Mouse (Mus musculus) adrenal gland, postnatal 10 days (tissue): ENCODE results near the gene Gm45785. TPM values are rescaled to one million over a fixed set of nuclear protein-coding genes. Genes with fewer than 3 reads are reported as not detected.

Experiments used
- DNase-seq: peaks from one replicate; pipeline ENCODE4 v3.0.0; 2021; ENCODE audit warnings: mixed read lengths
- total RNA-seq, 2 experiments: library from RNA; stranded (reverse); gene quantifications; 2 replicates each; pipeline ENCODE4 v1.2.3; 2021

Gm45785 gene
- total RNA-seq, 2 experiments from 2014 or later: 0.39 TPM; not detected in 1

DNA sequence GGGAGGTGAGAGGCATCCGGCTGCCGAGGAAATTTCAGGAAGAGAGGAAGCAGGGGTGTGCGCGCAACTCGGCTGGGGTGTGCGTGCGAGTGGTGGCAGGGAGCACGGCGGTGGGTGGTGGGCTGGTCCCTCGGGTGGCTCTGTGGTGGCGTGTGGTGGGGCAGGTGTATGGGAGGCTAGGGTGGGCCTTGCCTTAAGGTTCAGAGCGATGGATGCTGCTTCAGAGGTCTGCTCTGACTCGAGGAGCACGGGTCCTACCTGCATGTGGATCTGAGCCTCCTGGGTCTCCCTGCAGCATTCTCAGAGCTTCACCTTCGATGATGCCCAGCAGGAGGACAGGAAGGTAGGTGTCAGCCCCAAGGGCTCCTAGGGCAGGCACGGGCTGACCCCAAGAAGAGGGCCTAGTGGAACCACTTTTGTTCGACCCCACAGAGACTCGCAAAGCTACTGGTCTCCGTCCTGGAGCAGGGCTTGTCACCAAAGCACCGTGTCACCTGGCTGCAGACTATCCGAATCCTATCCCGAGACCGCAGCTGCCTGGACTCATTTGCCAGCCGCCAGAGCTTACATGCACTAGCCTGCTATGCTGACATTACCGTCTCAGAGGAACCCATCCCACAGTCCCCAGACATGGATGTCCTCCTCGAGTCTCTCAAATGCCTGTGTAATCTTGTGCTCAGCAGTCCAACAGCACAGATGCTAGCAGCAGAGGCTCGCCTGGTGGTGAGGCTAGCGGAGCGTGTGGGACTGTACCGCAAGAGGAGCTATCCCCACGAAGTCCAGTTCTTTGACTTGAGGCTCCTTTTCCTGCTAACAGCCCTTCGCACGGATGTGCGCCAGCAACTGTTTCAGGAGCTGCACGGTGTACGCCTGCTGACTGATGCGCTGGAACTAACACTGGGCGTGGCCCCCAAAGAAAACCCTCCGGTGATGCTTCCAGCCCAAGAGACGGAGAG lies 1.7 kb upstream of the Gm45785 start, which contains the start of gene Bet1l:
Bet1l (minus strand) TSS at position 28 of the 956 bp plus-strand sequence.
- no peak for DNase-seq

DNA sequence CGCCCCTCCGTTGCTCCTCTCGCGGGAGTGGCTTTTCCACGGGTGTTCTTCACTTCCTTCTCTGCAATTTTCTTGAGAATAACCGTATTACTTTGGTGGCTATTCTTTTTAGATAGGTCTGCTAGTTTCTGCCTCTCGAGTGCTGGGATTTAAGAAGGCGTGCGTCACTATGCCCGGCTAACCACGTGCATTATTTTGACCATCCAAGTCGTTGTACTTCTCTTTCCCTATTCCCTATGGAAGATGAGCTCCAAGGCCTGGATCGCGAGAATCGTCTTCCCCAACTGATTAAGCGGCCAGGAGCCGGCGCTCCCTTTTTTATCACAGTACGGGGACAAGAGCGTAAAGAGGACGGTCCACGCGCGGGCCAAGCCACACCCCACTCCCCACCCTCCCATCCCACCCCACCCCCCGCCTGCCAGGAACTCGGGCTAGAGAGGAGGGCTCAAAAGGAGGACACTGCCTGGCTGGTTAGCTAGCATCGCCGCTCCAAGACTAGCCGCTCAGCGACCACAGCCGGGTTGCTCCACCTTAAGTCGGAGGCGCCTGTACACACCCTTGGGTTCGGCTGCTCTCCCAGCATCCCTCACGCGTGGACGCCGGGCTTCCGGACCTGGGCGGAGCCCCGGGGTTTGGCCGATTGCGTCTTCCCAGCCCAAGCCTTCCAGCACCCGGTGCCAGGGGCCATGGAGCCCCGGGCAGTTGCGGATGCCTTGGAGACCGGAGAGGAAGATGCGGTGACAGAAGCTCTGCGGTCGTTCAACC lies 836 bp upstream of the Gm45785 start, which contains the start of gene Ric8a:
Ric8a (plus strand) TSS at position 173 of the 765 bp plus-strand sequence.
- DNase-seq: peak; percentile 94

DNA sequence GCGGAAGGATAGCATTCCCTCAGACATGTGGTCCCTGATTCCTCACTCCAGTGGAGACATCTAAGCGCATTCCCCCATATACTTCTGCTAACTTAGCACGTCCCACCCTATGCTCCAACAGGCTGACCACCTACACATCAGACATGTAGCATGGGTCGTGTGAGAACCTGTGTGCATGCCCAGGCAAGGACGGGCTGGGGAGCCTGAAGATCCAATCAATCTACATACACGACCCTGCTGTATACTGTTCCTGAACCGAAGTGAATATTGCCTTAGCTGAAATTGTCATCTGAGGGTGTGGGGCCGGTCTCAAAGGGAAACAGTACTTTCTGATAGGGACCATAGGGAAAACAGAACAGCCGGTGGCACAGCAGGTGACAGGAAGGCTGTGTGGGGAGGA lies 950 bp downstream of the Gm45785 start:
- DNase-seq: no peak

DNA sequence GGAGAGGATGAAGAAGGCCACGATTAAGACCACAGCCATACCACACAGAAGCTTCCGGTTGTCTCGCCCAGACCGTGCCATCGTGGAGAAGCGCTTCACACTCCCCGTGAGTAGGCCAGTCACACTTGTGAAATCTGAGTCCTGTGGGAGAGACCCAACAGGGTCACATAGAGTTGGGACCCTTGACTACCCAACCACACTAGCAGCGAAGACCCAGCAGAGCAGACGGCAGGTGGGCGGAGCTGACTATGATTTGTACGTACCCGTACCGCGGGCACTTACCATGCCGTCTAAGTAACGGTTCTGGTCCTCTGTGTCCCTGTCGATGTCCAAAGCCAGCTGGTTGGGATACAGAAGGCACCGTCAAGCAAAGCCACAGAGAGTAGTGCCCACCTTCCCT lies 1.6 kb downstream of the Gm45785 start:
- DNase-seq: no peak

DNA sequence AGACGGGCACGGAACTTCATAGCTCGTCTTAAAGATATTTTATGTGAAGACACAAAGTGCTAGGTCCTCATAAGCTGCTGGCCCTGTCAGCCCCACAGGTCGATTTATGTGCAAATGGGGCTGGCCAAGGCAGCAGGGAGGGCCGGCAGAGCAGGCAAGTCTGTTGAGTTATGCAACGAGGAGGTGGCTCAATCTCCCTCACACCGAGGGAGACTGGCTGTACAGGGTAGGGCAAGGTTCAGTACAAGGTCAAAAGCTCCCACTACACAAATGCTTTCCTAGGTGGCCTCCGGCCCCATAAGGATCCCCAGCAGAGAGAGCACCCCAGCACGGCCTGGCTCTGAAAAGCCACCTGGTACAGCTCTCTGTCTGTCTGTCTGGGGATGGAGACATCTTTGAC lies 2.7 kb downstream of the Gm45785 start:
- peak; percentile 67 for DNase-seq

DNA sequence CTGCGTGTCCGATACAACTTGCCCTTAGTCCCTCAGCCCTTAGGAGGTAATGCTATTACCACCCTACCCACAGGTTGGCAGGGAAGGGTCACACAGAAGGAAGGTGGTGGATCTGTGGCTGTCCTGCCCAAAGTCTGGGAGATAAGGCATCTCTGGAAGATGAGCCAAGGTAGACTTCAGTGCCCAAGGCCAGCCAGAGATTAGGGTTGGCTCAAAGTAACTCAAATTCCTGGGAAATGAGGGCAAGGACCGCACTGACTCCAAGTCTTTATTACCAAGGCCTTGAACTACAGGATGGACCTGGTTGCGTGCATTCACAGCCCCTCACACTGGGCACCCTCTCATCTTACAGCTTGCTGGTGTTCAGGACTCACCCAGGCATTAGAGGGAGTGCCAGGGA lies 4.2 kb downstream of the Gm45785 start:
- peak; percentile 39 for DNase-seq

DNA sequence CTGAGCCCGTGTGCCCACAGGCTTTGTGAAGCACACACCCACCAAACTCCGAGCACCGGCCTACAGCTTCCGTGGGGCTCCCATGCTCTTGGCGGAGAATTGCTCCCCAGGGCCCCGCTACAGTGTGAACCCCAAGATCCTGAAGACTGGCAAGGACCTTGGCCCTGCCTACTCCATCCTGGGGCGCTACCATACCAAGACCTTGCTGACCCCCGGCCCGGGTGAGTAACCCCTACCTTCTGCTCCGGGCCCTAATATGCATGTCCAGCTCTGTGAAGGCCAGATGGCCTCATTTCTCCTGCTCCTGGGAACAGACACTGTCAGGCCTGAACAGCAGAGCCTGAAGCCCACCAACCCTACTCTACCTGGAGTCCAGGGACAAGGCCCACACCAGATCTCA lies 7.5 kb downstream of the Gm45785 start:
- DNase-seq: no peak

DNA sequence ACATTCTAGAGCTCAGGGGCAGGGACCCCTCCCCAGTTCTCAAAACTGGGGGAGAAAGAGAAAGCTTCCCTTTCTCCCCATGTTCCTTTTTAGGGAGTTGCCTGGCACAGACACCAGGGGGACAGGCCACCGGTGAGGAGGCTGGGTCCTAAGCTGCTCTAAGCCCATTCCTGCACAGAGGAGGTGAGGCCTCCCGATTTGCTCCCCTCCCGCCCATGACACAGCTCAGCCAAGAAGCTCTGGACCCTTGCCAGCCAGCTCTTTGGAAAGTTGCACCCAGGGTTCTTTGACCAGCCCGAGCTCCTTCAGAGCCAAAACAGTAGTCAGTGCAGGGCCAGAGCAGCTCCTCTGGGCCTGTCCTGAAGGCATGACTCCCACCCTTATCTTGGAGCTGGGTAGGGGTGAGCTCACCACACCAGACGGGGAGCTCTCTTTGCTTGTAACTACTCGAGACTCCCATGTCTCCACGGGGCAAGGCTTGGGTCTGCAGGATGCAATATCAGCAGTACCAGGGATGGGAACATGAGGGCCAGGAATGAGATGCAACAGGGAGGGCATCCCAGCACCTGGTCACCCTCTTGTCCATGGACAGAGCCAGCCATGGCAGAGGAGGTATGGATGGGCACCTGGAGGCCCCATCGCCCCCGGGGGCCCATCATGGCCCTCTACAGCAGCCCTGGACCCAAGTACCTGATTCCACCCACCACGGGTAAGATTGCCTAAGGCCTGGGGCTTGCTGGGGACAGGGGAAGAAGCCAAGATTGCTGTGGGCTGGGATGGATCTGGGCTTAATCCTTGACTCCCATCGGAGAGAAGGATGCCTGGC lies 8.2 kb downstream of the Gm45785 start, which contains the start of gene Odf3:
Odf3 (plus strand) TSS at position 51 of the 826 bp plus-strand sequence.
- DNase-seq: peak; percentile 91

DNA sequence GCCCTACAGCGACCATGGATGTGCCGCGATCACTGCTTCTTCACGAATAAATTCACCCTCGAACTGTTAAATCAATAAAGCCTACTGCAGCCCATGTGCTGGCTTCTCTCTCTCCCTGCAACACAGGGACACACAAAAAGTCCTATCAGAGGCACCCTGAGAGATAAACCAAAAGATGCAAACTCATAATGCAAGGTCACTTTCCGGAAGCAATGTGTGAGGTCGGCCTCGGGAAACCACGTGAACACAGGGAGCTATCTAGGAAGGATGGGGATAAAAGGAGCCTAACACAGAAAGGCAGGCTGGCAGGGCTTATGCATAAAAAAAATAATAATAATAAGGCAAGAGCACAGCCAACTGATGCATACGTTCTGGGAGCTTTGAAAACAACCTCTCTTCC lies 9.5 kb downstream of the Gm45785 start:
- no peak for DNase-seq

DNA sequence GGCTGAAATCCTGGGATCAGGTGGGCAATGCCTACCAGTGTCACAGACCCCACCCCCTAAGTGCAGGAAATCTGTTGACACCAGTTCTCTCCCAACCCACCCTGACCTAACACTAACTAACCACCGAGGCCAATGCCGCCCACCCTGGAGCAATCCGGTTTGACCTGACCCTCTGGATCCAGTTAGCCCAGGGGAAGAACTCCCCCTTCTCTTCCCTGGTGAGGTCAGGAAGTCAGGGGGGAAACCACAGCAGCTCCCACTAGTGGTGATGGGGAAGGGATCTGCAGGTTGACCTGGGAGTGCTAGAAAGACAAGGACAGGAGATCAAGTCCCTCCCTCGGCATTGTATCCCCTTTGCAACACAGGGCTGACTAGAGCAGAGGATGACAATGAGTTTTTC lies 10.4 kb downstream of the Gm45785 start:
- DNase-seq: no peak

DNA sequence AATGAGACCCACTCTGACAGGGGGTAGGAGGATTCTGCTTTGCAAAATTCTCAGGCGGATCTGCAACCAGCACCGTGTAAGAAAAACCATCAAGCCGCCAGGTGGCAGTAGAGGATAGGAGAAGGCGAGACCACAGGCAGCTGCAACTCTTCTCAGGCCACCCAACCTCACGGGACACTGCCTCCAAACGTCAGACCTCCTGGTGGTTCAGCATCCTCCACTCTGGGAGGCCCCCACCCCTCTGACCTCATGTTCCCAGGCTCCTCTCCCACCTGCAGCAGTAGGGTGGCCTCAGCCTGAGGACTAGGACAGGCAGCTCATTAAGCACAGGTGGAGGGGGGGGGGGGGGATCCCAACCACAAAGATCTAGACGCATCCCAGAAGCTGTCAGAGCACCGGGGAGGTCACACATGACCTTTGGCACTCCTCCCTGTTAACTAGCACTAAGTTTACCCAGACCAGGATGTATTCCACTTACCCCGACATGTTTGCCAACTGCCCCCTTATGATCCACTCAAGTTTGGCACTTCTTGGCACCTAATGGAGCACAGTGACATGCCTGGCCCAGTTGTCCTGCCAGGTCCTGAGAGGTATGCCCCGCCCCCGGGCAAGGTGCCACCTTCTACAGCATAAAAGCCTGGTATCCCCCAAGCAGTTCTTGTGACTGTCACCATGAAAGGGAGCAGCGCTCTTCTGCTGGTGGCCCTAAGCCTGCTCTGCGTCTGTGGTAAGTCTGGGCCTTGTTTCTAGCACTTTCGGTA lies 11.0 kb downstream of the Gm45785 start, which contains the start of gene Scgb1c1:
Scgb1c1 (plus strand) TSS at position 643 of the 761 bp plus-strand sequence.
- peak; percentile 96 for DNase-seq

DNA sequence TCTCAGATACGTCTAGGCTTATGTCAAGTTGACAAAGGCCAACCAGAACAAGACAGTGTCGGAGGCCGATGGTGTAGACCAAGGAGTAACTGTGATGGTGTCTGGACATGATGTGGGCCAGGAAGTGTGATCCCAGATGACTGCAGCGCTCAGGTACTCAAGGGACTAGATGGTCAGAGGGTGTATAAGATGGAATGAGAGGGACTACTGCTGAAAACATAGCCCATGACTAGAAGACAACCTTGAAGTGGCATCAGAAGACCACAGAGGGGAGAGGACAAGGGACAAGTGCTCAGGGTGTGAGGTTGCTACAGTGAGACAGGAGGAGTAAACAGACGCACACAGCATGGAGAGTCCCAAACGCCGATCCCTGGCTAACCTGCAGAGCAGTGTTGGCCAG lies 12.3 kb downstream of the Gm45785 start:
- DNase-seq: no peak

DNA sequence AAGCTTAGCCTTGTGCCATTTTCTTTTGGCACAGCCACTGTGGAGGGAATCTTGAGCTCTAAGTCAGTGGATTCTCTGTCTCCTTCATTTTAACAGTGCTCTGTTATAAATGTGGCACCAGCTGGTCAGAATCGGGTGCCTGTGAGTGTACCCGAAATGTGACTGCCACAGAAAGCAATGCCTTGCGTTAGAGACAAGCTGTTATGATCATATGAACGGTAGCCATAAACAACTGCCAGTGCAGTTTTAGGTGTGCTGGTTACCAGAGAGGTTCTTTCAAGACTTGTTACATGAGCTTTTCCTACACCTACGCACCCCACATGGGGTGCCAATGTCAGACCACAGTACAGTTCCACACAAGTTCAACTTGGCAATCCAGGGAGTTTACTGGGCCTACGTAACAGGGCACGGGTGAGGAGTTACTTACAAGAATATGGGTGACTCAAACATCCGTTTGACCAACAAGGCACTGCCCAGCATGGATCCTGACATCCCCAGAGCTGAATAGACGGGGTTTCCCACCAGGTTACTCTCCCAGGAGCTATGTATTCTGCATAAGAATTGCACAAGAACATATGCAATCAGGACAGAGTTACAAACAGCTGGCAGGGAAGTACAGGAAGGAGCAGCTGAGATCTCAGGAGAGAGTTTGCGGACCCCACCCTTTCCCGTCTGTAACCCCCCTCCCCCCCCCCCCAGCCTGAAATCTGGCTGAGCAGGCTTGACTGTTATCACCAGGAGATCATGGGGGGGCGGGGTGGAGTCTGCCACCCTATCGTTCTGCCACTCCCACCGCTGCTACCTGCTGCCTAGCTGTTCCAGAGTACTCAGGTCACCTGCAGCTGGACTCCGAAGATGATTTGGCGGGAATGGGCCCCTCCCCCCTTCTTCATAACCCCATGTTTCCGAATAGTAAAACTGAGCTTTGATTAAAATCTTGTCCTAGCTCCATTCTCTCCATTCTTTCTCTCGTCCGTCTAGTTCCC lies 15.1 kb downstream of the Gm45785 start:
- no peak for DNase-seq

DNA sequence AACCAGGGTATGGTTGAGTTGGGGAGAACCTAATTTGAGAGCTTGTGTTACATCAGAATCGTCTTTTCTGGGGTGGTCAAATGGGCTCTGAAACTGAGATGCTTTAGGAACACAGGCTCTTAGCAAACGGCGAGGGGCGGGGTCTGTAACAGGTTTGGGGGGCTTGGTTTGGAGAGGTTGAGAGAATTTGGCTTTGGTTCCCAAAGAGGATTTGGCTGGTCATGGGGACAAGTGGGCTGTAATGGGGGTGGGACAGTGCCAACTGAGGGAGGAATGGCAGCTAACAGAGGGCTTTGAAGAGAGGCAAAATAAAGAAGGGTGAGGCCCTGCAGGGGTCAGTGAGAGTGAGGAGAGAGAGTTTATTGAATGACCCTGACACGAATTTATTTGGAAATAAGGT lies 16.6 kb downstream of the Gm45785 start:
- peak; percentile 0 for DNase-seq

DNA sequence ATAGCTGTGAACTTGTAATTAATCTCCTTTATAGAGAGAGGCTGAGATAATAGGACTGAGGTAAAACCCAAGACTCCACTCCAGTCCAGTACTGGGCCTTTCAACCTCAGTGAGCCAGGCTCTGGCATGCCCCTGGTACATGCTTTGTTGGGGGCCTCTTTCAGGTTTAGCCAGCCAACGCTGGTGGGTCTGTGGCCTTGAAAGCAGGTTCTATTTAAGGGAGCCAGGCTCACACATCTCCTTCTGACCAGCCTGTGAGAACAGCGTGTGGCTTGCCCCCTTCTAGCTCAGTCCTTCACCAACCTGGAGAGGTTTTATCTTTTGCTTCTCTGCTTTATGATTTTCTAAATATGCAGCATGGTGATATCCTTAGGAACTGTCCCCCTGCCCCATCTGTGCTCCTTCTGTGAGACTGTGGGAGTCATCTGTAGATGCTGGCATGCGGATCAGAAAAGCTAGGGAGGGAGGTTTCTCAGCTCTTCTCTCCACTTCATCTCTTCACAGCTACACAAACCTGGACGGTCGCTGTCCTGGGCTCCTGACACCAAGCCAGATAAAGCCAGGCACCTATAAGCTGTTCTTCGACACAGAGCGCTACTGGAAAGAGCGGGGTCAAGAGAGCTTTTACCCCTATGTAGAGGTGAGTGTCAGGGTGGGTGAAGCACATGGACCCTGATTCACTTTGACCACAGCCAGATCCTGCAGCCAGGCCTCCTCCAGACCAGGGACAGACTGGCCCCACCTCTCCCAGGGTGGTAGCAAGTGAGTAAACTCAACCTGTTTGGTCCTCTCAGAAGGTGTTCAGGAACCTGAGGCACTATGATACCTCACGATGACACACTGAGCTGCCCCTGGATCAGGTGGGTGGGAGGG lies 19.7 kb downstream of the Gm45785 start:
- peak; percentile 1 for DNase-seq

DNA sequence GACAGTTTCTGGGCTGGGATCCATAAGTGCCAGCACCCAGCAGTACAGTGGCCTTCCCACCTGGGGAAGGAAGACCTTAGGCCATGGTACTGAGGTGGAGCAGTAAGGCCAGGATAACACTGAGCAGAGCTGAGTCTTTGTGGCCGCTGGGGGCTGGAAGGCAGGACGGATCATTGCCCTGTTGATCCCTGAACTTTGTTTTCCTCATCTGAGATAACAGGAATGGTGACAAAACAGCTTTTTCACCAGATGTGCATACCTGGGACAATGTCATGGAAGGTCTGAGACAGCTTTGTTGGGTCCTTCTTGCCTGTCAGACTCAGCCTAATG lies 20.4 kb downstream of the Gm45785 start:
- DNase-seq: no peak

DNA sequence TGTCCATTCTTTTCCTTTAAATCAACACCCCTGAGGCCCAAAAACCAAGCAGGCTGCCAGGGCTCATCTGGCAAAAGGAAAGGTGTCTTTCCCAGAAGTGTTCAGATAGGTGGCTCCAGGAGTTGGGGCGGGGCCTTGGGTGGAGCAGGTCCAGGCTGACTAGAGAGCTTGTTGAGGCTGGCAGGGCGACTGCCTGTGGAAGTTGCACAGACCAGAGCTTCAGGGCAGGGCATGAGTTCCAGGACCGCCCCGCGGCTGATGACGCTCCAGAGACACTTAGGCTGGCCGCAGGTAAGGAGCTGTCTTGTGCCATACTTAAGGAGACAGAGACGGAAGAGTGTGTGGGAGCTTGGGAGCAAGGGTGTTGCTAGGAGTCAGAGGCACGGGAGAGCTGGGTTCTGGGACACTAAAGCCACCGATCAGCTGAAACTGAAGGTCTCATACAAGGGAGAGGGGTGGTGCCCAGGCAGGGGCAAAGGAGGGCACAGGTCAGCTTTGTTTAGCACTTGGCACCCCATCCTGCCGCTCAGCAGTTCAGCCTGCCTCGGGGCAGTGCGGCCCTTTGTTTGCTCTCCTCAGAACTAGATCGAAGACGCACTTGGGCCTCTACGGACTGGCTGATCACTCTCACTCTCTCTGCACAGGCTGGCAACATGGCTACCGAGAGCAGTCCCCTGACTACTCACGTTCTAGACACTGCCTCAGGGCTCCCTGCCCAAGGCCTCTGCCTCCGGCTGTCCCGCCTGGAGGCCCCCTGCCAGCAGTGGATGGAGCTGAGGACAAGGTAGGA lies 21.0 kb downstream of the Gm45785 start, which contains the start of gene Urah:
Urah (plus strand) TSS at position 51 of the 790 bp plus-strand sequence.
- peak; percentile 68 for DNase-seq

DNA sequence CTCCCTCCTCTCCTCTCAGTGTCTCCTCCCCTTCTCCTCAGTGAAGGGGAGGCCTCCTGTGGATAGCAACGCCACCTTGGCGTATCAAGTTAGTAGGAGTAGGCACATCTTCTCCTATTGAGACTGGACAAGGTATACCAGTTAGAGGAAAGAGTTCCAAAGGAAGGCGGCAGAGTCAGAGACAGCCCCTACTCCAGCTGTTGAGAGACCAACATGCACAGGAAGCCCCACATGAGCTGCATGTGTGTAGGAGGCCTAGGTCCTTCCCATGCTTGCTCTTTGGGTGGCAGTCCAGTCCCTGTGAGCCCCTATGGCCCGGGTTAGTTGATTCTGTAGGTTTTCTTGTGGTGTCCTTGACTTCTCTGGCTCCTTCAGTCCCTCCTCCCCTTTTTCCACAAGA lies 22.8 kb downstream of the Gm45785 start:
- no peak for DNase-seq
